Mouse (Mus musculus) CD4-positive, CD25-positive, alpha-beta regulatory T cell, adult 4 months (primary cell): ENCODE results near the gene Rcvrn. TPM values are rescaled to one million over a fixed set of nuclear protein-coding genes. Genes with fewer than 3 reads are reported as not detected.

Experiments
- ATAC-seq: one replicate; pipeline ENCODE4 v1.8.0; 2017
- polyA plus RNA-seq, 2 experiments: library from polyadenylated mRNA; unstranded; fragments of 100-300 nt; shearing (Covaris generic); gene quantifications; one replicate each; pipeline ENCODE4 v1.2.1; 2017

Gene Rcvrn
- not detected for polyA plus RNA-seq

DNA sequence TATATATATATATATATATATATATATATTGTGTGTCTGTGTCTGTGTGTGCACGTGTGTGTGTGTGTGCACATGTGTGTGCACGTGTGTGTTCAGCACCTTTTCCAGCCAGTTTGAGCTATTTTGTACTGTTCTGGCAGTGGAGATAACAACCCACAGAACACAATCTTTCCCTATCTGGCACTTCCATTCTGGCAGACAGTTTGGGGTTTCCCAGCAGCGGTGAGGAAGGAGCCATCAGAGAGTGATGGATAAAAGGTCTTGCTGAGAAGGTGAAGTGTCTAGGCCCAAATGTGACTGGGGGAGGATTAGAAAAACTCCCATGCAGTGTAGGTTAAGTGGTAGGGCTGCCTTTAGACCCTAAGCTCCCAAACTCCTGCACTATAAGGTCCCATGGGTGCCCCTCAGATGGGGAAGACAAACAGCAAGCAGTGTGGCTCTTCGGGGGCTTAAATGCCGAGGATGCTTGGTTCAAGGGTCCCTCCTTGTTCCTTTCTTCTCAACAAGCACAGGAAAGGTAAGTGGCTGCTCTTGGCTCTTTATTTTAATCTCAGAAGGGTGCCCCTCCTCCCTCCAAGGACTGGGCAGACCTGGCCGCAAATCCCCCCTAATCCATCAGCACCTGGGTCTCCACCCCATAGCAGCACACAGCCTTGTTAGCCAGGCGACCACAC, at the start of gene Rcvrn:
Gene Rcvrn, plus strand, starts transcription at position 624 of the 674 bp plus-strand sequence.
- ATAC-seq, result no peak

DNA sequence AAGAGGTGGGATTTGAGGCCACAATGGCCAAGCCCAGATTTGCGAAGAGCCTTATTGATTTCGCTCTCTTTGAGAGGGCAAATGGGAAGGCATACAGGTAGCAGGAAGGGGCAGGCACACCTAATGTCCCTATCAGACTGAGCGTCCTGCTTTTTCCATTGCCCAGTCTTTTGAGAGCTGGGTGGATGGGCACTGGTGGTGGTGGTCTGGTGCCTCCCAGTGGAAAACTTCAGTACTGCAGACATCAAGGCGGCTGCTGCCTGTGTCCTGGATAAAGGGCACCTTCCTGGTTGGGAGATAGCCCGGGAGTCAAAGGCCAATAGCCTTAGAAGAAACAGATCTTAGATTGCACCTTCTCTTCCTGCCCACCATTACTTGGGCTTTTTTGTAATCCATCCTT, 47.4 kb upstream of the Rcvrn start:
- ATAC-seq, result no peak

DNA sequence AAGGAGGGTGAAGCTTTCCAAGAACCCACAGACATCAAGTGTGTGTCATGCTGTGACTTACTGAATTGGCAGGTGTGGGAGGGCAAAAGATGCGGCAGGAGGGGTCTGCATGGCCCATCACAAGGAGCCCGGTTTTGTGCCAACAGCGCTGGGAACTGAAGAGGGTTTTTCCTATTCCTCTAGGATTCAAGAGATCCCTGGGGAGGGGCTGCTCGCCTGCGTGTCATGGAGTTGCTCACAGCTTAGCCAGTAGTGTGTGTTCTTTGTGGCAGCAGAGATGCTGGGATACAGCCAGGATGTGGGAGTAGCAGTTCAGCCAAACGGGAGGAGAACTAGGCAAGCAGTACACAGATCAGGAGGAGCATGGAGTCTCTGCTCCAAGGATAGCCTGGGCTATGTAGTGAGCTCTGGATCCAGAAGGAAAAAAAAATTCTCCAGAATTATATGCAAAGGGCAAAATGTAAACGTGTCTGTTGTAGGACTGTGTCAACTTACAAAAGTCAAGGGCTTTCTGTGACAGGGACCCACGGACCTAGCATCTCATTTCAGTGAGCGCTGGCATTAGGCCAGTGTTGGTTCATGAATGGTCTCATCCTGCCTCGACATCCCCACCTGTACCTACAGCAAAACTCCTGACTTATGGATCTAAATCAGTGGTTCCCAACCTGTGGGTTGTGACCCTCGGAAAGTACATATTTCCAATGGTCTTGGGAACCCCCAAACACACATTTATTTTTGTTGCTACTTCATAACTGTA, 46.3 kb upstream of the Rcvrn start:
- ATAC-seq, result no peak

DNA sequence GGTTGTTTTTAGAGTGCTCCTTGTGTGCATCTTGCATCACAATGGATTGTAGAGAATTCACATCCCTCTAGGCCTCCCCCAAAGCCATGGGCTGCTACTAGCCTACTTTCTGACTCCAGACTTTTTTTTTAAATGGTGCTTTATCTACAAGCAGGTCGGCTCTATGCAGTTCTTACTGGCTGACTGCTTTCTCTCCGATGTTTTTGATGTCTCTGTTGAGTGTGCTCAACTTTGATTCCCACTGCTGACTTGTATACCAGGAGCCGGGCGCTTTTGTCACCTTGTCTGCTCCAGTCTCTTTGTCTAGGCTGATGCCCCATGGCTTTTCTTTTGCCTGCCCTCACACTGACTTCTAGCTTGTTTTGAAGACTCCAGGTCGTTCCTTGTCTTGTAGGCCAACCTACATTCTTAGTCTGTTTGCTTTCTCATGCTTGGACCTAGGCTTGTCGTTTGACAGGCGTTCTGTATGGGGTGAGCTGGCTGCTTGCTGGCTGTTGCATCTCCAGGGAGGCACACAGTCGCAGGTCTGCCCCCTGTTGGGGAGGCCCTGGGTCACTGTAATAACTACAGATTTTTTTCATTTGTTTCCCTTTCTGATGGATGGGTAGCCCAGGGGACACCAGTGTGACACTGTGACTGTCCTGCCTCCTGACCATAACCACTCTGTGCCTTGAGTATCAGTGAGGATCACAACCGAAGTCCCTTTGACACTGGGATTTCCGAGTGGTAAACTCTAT, 45.0 kb upstream of the Rcvrn start:
- ATAC-seq, result no peak

DNA sequence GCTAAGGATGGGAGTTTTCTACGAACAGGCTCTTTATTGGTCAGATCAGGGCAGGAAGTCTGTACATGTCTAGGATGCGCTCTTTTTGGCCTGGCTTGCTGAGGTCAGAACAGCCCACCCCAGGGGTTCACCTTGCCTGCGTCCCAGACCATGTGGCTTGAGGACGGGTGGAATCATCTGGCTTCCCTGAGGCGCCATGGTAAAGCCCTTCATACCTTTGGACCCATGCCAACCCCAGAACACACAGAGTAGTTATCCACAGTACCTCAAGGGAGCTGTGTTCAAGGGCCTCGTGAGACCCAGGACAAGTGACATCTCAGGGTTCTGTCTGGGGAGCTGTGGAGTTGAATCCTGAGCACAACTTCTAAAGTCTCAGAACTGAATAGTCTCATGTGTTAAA, 43.4 kb upstream of the Rcvrn start:
- no peak for ATAC-seq

DNA sequence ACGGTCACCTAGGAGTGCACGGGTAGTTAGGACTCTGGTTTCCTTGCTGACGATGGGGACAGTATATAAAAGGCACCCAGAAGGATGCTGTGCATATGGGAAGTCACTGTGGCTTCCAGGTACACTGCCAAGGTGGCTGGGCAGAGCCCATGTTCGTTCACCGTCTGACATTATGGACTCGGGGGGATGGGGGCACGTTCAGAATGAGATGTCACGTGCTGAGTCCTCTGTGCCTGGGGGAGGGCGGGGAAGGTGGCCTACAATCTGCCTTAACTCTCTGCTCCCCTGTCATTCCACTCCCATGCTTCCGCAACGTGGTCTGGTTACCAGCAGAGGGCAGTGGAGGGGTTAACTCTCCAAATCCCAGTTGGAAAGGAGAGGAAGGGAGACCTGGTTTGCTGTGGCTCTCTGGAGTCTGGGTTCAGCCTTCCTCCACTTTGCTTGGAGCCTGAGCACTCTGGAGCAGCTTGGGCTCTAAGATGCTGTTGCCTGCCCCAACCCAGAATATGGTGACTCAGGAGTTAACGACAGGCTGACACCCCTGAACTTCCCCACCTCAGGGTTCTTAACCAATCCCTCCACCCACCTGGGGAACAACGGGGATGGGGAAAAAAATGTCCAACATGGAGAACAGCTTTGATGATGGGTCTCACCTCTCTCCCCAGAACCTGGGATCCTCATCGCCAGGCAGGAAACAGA, 42.8 kb upstream of the Rcvrn start:
- ATAC-seq, result no peak

DNA sequence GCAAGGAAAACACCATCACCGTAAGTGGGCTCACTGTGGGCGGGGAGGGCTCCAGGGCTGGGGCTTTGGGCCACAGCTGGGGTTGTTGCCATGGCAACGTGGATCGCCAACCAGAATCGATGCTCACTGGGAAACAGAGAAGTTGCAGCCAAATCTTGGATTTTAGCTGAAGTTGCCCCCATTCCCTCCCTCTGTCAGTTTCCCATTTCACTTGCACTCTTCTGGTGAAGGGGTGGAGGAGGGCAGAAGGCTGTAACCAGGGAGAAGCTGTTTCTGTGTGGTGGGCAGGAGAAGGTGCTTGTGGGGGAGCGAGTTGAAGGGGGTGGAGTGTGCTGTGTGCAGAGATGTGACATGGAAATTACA, 42.3 kb upstream of the Rcvrn start:
- no peak for ATAC-seq

DNA sequence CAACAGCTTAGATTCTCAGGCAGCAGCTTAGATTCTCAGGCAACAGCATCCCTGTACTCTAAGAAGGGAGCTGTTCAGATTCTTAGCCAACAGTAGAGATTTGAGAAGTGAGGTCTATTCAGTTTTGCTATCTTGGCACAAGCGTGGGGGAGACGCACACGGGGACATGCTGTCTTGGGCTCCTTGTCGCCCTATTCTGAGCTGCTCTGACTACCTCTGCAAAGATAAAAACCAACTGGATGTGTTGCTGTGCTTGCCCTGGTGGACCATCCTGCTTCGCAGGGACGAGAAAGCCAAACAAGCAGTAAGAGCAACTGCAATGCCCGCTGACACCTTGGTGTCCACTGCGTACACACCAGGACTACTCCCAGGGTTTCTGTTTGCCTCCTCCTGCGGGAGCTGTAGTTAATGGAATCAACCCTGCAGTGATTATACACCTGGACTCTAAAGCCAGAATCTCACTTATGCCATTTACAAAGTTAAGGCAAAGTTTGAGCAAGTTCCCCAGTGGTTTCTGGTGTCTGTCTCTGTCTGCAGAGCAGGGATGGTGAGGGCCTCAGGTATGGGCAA, 41.5 kb upstream of the Rcvrn start:
- ATAC-seq, result no peak

DNA sequence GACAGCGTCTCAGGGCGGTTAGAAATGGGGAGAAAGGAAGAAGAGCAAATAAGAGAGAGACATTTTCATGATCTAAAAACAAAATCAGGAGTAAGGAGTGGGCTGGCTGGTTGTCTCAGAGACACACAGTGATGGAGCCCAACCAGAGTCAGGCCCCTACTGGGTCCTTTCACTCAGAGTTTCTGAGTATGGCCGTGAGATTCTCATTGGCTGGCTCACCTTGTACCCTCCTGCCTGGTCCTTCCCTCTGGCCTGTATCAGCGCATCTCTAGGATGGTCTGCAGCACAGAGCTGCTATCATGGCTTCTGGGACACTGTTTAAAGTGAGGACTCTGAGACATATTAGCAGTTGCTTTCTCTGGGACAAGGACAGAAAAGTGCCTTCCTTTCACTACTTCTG, 40.6 kb upstream of the Rcvrn start:
- ATAC-seq, result no peak

DNA sequence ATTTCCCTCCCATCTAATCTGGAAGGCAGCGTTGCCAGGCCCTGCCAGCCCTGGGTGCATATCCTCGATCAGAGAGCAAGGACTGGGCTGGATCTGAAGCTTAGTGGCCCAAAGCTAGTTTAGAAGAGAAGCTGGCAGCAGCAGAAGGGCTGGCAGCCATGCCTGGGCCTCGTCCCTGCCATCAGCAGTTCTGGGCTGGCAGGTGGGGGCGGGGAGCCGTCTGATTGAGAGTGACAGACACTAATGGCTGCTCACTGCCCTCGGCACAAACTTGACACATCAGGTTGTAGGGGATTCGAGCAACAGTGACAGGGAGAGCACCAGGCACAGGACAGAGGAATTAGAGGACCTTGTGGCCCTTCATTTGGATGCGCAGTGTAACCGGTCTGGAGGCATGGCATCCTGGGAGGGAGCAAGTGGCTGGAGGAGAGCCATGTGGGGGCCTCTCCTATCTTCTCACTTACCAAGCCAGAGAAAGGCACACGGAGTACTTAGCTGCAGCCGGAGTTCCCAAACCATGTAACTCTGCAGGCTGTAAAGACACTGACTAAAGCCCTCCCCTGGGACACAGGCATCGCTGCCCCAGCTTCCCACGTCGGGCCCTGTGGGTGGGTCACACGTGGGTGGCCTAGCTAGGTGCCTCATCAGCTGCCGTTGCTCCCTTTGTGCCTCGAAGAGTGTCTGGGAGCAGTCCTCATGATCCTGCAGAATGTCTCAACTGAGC, 39.7 kb upstream of the Rcvrn start:
- ATAC-seq, result no peak

DNA sequence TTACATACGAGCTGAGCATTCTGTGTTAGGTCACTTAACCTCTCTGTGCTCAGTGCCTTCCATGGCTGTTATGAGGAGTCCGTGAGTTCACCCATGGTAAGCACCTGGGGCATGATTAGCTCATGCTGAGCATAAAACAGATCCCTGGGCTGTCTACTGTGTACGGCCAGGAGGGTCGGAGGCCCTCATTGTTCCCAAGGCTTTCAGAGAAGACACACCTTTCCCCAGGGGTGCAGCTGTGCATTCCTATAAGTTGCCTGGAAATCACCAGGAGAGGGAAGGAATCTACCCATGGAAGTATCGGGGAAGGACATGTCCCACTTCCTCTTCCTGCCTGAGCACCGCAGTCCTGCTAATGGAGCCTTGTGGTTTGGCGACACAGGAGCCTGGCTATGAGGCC, 38.8 kb upstream of the Rcvrn start:
- no peak for ATAC-seq

DNA sequence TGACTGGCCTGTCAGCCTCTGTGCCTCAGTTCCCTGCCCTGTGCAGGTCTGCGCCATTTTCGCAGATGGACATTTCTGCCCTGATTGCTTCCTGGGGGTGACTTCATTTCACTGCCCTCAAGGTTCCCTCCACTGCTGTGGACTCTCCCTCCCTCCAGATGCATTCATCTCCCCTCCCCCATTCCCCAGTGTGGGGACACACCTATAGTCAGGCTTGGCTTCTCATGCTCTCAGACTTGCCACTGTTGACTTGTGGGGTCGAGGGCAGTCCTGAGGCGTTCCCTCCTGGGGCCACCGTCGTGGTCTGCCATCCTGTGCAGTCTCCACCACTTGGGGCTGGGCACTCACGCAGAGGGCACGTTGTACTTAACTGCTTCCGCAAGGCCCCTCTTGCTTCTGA, 38.3 kb upstream of the Rcvrn start:
- no peak for ATAC-seq

DNA sequence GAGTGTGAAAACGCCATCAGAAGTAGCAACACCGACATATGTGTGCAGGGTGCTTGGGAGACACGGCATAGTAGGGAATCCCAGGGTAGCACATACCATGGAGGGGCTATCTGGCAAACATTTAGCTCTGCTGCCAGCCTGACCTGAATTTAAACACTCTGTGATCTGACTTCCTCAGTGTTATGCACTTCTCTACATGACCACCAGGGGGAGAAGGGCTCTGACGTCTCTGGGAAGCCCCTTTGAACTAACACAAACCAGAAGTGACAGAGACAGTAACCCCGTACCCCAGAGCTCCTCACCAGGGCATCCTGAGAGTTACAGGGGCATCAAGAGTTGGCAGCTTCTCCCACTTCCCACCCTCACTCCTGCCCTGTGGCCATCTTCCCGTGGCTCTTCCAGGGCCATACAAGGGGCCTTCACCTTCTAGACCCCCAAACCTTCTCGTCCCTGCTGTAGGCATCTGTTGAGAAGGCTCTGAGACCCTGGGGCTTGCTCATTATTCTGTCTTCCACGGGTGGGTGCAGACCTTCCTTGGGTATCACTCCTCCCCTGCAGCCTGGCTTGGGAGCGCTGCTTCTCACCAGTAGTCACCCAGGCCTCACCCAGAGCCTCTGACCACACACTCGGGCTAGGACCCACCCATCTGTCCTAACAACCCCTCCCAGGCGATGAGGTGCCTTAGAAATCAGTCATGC, 37.3 kb upstream of the Rcvrn start:
- no peak for ATAC-seq

DNA sequence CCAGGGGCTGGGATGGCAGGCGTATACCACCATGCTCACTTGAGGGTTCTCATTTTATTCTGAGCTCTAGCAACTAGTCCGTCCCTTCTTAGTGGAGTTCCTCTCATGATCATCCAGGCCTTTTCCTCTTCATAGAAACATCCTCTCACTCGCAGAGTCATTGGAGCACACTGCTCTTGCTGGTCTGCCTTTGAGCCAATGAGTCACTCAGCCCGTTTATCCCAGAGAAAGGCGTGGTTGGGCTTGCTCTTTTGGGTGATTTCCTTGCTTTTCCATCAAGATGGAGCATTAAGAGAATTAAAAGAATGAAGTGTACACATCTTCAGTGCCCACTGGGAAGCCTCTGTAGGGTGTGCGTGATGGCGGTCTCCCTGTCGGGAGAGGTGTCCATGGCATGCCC, 33.7 kb upstream of the Rcvrn start:
- ATAC-seq, result no peak

DNA sequence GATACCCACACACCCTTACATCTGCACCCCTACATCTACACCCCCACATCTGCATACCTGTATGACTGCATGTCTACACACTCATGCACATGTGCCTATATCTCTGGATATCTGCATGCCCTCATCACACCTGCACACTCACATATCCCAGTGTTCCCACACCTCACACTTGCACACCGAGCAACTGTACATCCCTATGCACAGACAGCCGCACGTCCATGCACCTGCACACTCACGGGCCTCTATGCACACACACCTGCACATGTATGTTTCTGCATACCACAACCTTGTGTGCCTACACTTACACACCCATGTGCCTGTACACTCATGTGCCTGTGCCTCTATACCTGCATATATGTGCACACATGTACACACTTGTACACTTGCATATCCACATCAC, 31.7 kb upstream of the Rcvrn start:
- ATAC-seq, result no peak

DNA sequence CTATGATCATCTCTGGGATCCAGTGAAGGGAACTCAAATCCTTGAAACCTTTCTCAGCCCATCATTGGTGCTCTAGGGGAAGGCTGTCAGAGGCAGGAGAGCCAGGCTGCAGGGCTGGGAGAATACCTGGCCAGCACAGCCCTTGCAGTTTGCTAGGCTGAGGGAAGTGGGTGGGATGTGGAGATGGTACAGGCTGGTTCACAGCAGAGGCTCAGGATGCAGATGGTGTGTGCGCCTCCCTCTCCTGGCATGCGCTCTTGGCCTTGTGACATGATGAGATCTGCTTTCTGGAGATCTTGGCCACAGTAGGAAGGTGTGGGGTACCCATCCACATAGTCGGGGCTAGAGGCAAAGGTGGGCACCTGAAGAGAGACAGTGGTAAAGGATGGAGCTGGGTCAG, 30.9 kb upstream of the Rcvrn start:
- ATAC-seq, result no peak

DNA sequence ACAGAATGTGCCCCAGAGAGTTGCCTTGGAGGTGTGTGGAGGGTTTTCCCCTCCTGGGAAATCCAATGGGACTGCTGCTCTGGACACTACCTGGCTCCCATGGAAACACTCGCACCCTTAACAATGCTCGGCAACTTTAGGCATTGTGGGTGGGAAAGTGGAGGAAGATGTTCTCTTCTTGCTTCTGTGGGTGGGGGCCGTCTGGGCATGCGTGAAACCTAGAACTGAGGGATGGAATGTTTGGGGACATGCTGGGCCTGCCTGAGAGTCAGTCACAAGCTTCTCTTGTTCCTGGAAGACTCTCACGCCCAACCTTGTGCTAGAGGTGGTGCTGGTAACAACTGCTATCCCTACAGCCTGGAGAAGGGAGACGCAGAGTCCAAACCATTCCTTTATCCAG, 30.2 kb upstream of the Rcvrn start:
- no peak for ATAC-seq

DNA sequence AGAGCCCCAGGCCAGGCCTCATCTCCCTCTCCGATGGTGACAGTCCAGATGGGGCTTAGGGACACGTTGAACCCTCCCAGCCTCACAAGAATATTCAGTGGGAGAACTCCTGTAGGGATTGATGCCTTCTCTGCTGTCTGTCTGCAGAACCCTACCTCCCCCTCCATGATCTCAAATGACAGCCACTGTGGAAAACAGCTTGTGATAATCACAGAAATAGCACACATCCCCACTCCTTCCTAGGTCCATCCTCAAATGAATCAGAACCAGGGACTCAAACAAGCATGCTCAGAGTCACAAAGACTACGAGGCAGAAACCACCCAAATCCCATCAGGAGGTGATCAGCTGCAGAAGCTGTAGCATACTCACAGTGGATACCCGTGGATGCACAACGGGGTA, 29.0 kb upstream of the Rcvrn start:
- no peak for ATAC-seq

DNA sequence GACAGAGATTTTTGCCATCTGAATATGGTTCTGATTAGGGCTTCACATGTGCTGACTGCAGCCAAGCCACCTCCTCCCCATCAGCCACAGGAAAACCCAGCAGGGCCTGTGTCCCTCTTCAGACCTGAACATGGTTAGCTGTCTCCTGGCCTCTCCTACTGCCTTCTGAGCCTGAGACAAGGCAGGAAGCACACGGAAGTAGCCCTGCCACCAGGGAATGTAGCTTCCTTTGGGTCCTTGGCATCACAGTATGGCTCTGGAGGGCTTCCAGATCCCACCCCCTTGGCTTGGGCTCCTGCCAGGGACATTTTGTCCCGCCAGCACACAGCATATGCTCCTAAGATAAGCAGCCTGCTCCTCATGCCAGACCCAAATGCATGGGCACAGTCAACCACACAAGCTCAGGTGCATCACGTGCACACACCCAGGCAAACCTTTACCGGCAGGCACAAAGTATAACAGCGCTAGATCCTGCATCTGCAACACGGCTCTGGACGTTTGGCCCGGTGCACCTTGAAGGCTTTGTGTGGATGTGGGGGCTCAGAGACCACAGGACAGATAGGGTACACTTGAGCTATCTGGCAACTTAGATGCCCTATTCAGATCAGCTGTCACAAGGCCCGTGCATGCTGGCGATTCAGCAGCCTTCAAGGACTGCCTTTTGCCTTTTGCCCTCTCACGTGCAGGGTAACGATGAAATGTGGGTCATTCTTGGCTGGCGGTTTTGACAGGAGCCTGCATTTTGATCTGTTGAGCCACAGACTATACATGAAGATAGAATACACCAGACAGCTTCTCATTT, 27.4 kb upstream of the Rcvrn start:
- no peak for ATAC-seq

DNA sequence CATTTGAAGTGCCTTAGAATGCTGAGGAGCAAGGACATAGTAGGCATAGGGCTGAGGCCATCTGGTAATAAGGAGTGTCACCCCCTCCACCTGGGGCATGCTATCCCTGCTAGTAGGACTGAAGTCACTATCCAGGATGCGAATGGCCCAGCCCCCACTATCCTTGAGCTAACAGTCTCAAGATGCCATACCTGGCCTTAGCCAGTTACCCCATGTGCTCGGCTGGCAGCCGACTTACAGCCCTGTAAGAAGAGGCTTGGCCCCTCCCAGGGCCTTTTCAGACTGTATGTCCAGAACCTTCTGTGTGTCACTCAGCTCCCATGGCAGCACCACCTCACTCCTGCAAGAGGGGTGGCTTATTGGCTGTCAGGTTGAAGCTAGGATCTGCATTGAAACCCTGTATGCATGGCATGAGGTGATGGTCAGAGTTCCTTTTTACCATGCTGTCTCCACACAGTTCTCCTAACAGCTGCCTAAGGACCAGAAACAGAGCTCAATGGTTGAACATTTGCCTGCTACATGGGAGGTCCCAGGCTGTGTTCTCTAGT, 26.6 kb upstream of the Rcvrn start:
- ATAC-seq, result no peak
